Mouse (Mus musculus): ENCODE results near the gene Atp6v1g2. TPM values are rescaled to one million over a fixed set of nuclear protein-coding genes. Genes with fewer than 3 reads are reported as not detected.

Atp6v1g2 gene
- polyA plus RNA-seq, 1 experiment from 2014 or later = 64.8 TPM

DNA sequence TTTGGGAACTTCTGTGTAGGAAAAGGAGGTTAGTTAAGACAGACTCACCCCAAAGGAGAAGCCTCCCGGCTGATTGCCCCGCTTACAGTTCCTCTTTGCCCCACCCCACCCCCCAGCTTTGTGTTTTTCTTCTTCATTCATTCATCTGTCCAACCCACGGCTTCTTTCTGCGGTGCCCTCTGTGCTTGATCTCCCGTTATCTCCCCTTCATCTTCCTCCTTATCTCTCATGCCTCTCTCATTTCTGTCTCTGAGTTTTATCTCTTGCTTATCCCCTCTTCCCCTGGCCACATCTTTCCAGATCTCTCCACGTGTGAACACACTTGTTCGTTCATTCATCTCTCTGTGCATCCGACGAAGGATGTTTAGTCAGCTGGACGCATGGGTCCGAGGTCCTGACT lies 32.3 kb upstream of the Atp6v1g2 start:
- no peak overlapping the region for H3K4me3 ChIP-seq (replicated peaks; ENCODE audit: low read length)
- H3K4me2 ChIP-seq (ENCODE audit: low read length) = no peak overlapping the region
- peaks cover 11% of the 10 kb centered on the region for H3K27me3 ChIP-seq (replicated peaks; ENCODE audit: control insufficient read depth, insufficient read depth, low read length)
- ATAC-seq = no peak
- H3K9ac ChIP-seq (replicated peaks; ENCODE audit: low read depth, low read length) = no peak overlapping the region
- no peaks in the 10 kb centered on the region for H3K9me3 ChIP-seq (ENCODE audit: control insufficient read depth, low read length)
- H3K36me3 ChIP-seq (ENCODE audit: control insufficient read depth, insufficient read depth) = no peaks in the 10 kb centered on the region
- WGBS = 77% methylated on average over 11 of the region's 11 CpGs
- H3K27ac ChIP-seq (ENCODE audit: low read length) = no peak overlapping the region
- peaks cover 2% of the 10 kb centered on the region for H3K4me1 ChIP-seq (replicated peaks; ENCODE audit: control insufficient read depth, insufficient read depth, low read length)

DNA sequence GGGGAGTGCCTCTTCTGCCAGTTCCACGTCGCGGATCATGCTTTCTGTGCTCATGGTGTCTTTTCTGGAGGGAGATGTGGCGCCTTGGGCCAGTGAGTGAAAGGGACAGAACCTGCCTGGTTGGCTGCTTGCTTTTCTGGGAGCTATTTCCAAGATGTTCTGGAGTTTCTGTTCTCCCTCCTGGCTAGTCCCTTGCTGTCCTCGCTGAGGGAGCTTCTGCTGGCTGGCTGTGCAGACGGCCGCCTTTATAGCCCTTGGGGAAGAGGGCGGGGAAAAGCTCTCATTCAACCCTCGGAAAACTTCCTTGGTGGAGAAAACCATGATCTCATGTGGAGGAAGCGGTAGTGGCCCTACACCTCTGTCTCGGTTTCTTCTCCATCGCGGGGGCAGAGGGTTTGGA lies 31.7 kb upstream of the Atp6v1g2 start, which contains the start of gene Tnf:
Gene Tnf, minus strand, starts transcription at position 221 of the 400 bp plus-strand sequence.
- Histone ChIP-seq H3K27me3 (replicated peaks; ENCODE audit: control insufficient read depth, insufficient read depth, low read length) (peaks cover 6% of the 10 kb centered on the region; the same call in 1 of the 2 replicates), H3K9ac (replicated peaks; ENCODE audit: low read depth, low read length) (no peak within 1 kb of the TSS), H3K4me2 (ENCODE audit: low read length) (no peak within 1 kb of the TSS), H3K9me3 (ENCODE audit: control insufficient read depth, low read length) (no peaks in the 10 kb centered on the region), H3K27ac (ENCODE audit: low read length) (no peak within 1 kb of the TSS), H3K4me1 (replicated peaks; ENCODE audit: control insufficient read depth, insufficient read depth, low read length) (no peaks in the 10 kb centered on the region), H3K4me3 (replicated peaks; ENCODE audit: low read length) (no peak within 1 kb of the TSS), H3K36me3 (ENCODE audit: control insufficient read depth, insufficient read depth) (no peaks in the 10 kb centered on the region)
- WGBS = 50% methylated on average over 13 of the region's 13 CpGs
- ATAC-seq = no peak

- Histone ChIP-seq H3K4me2 (ENCODE audit: low read length) (no peak overlapping the region), H3K27ac (ENCODE audit: low read length) (no peak overlapping the region), H3K9ac (replicated peaks; ENCODE audit: low read depth, low read length) (no peak overlapping the region), H3K4me1 (replicated peaks; ENCODE audit: control insufficient read depth, insufficient read depth, low read length) (no peaks in the 10 kb centered on the region), H3K27me3 (replicated peaks; ENCODE audit: control insufficient read depth, insufficient read depth, low read length) (0 out of 2 replicates have a peak, but pooled peaks cover 2% of the 10 kb centered on the region), H3K9me3 (ENCODE audit: control insufficient read depth, low read length) (no peaks in the 10 kb centered on the region), H3K36me3 (ENCODE audit: control insufficient read depth, insufficient read depth) (no peaks in the 10 kb centered on the region), H3K4me3 (replicated peaks; ENCODE audit: low read length) (no peak overlapping the region)
- no peak for ATAC-seq
- 83% methylated on average over 4 of the region's 4 CpGs for WGBS
These were observed 31.0 kb upstream of the Atp6v1g2 start for GRCm38 (mm10) chr17:35202442-35202841.

- Histone ChIP-seq H3K27me3 (replicated peaks; ENCODE audit: control insufficient read depth, insufficient read depth, low read length) (no peaks in the 10 kb centered on the region), H3K36me3 (ENCODE audit: control insufficient read depth, insufficient read depth) (no peaks in the 10 kb centered on the region), H3K4me2 (ENCODE audit: low read length) (no peak within 1 kb of the TSS), H3K4me1 (replicated peaks; ENCODE audit: control insufficient read depth, insufficient read depth, low read length) (no peaks in the 10 kb centered on the region), H3K9ac (replicated peaks; ENCODE audit: low read depth, low read length) (no peak within 1 kb of the TSS), H3K4me3 (replicated peaks; ENCODE audit: low read length) (no peak within 1 kb of the TSS), H3K9me3 (ENCODE audit: control insufficient read depth, low read length) (no peaks in the 10 kb centered on the region), H3K27ac (ENCODE audit: low read length) (no peak within 1 kb of the TSS)
- WGBS = 24% methylated on average over 20 of the region's 20 CpGs
- ATAC-seq = no peak
These were observed 28.7 kb upstream of the Atp6v1g2 start, which contains the start of gene Lta for GRCm38 (mm10) chr17:35204494-35205379. Gene Lta (minus strand): TSS chr17:35205351.

- Histone ChIP-seq H3K4me2 (ENCODE audit: low read length) (no peak overlapping the region), H3K27me3 (replicated peaks; ENCODE audit: control insufficient read depth, insufficient read depth, low read length) (no peaks in the 10 kb centered on the region), H3K4me1 (replicated peaks; ENCODE audit: control insufficient read depth, insufficient read depth, low read length) (no peaks in the 10 kb centered on the region), H3K36me3 (ENCODE audit: control insufficient read depth, insufficient read depth) (no peaks in the 10 kb centered on the region), H3K4me3 (replicated peaks; ENCODE audit: low read length) (no peak overlapping the region), H3K9me3 (ENCODE audit: control insufficient read depth, low read length) (no peaks in the 10 kb centered on the region), H3K27ac (ENCODE audit: low read length) (no peak overlapping the region), H3K9ac (replicated peaks; ENCODE audit: low read depth, low read length) (no peak overlapping the region)
- WGBS = 56% methylated on average over 10 of the region's 10 CpGs
- ATAC-seq = no peak
These were observed 28.1 kb upstream of the Atp6v1g2 start for GRCm38 (mm10) chr17:35205380-35205769.

- ATAC-seq = no peak
- no peak overlapping the region for H3K27ac ChIP-seq (ENCODE audit: low read length)
- H3K9ac ChIP-seq (replicated peaks; ENCODE audit: low read depth, low read length) = no peak overlapping the region
- 67% methylated on average over 12 of the region's 12 CpGs for WGBS
- H3K36me3 ChIP-seq (ENCODE audit: control insufficient read depth, insufficient read depth) = no peaks in the 10 kb centered on the region
- no peak overlapping the region for H3K4me3 ChIP-seq (replicated peaks; ENCODE audit: low read length)
- no peaks in the 10 kb centered on the region for H3K9me3 ChIP-seq (ENCODE audit: control insufficient read depth, low read length)
- H3K27me3 ChIP-seq (replicated peaks; ENCODE audit: control insufficient read depth, insufficient read depth, low read length) = no peaks in the 10 kb centered on the region
- H3K4me2 ChIP-seq (ENCODE audit: low read length) = no peak overlapping the region
- no peaks in the 10 kb centered on the region for H3K4me1 ChIP-seq (replicated peaks; ENCODE audit: control insufficient read depth, insufficient read depth, low read length)
These were observed 23.5 kb upstream of the Atp6v1g2 start for GRCm38 (mm10) chr17:35209785-35210535.

DNA sequence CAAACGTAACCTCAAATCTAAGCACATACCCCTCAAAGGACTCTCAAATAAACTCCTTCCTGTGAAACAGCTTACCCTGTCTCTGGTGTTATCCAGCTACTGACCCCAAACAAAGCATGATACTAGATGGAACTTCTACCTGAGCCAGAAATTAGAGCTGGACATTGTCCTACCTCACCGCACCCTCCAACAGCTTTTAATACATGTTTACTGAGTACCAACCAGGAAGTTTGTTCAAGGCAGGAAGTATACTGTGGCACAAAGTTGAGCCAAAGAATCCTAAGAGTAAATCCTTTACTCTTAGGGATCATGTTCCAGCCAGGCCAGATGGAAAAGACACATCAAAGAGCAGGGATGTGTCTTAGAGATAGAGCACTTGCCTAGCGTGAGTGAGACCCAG lies 22.9 kb upstream of the Atp6v1g2 start:
- no peaks in the 10 kb centered on the region for H3K4me1 ChIP-seq (replicated peaks; ENCODE audit: control insufficient read depth, insufficient read depth, low read length)
- H3K9ac ChIP-seq (replicated peaks; ENCODE audit: low read depth, low read length) = no peak overlapping the region
- no peak overlapping the region for H3K27ac ChIP-seq (ENCODE audit: low read length)
- no peaks in the 10 kb centered on the region for H3K36me3 ChIP-seq (ENCODE audit: control insufficient read depth, insufficient read depth)
- WGBS = 82% methylated on average over 3 of the region's 3 CpGs
- ATAC-seq = no peak
- H3K4me3 ChIP-seq (replicated peaks; ENCODE audit: low read length) = no peak overlapping the region
- H3K27me3 ChIP-seq (replicated peaks; ENCODE audit: control insufficient read depth, insufficient read depth, low read length) = no peaks in the 10 kb centered on the region
- H3K9me3 ChIP-seq (ENCODE audit: control insufficient read depth, low read length) = no peaks in the 10 kb centered on the region
- H3K4me2 ChIP-seq (ENCODE audit: low read length) = no peak overlapping the region

- Histone ChIP-seq H3K4me2 (ENCODE audit: low read length) (no peak overlapping the region), H3K9me3 (ENCODE audit: control insufficient read depth, low read length) (no peaks in the 10 kb centered on the region), H3K27me3 (replicated peaks; ENCODE audit: control insufficient read depth, insufficient read depth, low read length) (no peaks in the 10 kb centered on the region), H3K27ac (ENCODE audit: low read length) (no peak overlapping the region), H3K9ac (replicated peaks; ENCODE audit: low read depth, low read length) (no peak overlapping the region), H3K4me1 (replicated peaks; ENCODE audit: control insufficient read depth, insufficient read depth, low read length) (no peaks in the 10 kb centered on the region), H3K4me3 (replicated peaks; ENCODE audit: low read length) (no peak overlapping the region), H3K36me3 (ENCODE audit: control insufficient read depth, insufficient read depth) (no peaks in the 10 kb centered on the region)
- no peak for ATAC-seq
- 96% methylated on average over 5 of the region's 5 CpGs for WGBS
These were observed 20.4 kb upstream of the Atp6v1g2 start for GRCm38 (mm10) chr17:35213071-35213470.

GRCm38 (mm10) chr17:35218516-35219193 lies 14.8 kb upstream of the Atp6v1g2 start:
- Histone ChIP-seq H3K4me3 (replicated peaks; ENCODE audit: low read length) (no peak overlapping the region), H3K27me3 (replicated peaks; ENCODE audit: control insufficient read depth, insufficient read depth, low read length) (no peaks in the 10 kb centered on the region), H3K27ac (ENCODE audit: low read length) (no peak overlapping the region), H3K9me3 (ENCODE audit: control insufficient read depth, low read length) (no peaks in the 10 kb centered on the region), H3K4me1 (replicated peaks; ENCODE audit: control insufficient read depth, insufficient read depth, low read length) (no peaks in the 10 kb centered on the region), H3K4me2 (ENCODE audit: low read length) (no peak overlapping the region), H3K36me3 (ENCODE audit: control insufficient read depth, insufficient read depth) (peaks cover 5% of the 10 kb centered on the region; the same call in 1 of the 2 replicates), H3K9ac (replicated peaks; ENCODE audit: low read depth, low read length) (no peak overlapping the region)
- 85% methylated on average over 18 of the region's 18 CpGs for WGBS
- ATAC-seq = no peak
